Mouse (Mus musculus) gastrocnemius, adult 18-20 months (tissue): ENCODE data around the gene D17H6S53E. TPM values are rescaled to one million over a fixed set of nuclear protein-coding genes. Genes with fewer than 3 reads are reported as not detected.

Source experiments
- DNase-seq: peaks from one replicate; pipeline ENCODE4 v3.0.0; 2021; ENCODE audit warnings: low spot score
- total RNA-seq, 2 experiments: library from RNA; stranded (reverse); gene quantifications; 2 replicates each; pipeline ENCODE4 v1.2.3; 2021

The D17H6S53E gene
- total RNA-seq, 2 experiments from 2014 or later: 12.6 to 16.6 TPM

DNA sequence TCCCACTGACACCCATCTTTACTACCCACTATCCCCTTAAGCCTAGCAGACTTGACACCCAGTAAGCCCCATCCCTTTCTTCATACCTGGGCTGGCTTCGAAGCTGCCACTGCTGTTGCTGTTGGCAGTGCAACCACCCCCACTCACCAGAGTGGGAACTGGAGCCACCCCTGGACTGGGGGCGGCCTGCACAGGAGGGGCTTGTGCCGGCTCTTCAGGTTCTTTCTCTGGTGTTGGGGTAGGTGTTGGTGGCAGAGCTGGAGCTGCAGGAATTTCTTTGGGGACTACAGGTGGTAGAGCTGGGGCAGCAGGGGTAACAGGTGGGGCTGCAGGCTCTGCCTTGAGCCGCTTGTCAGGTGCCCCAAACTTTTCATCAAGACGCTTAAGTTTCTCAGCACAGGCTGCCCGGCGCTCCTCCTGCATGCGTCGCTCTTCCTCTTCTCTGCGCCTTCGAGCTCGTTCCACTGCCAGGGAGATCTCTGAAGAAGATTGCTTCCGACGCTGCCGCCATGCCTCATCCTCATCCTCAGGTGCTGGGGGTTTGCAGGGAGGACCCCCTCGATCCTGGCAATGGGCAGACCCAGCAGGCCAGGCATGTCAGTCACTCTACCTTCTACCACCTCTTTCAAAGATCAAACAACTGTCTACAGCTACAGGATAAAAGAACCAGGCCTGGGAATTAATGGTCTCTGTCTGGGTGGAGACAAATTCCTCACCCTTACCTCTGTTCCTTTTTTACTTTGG lies 32.8 kb downstream of the D17H6S53E start:
- no peak for DNase-seq

DNA sequence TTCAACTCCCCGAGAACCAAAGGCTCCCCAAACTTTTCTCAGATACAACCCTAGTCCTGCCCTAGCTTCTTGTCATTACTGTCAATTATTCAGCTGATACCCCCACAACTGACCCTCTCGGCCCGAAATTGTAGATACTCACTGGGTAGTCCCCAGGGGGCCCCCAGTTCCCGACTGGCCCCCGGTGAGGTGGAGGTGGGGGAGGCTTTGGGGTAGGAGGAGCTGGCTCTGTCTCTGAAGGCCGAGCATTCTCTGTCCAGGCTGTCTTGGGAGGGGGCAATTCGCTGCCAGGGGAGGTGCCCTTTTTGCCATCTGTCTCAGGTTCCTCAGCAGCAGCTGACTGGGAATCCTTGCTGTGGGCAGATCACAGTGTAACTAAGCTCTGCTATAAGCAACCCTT lies 33.5 kb downstream of the D17H6S53E start:
- no peak for DNase-seq

DNA sequence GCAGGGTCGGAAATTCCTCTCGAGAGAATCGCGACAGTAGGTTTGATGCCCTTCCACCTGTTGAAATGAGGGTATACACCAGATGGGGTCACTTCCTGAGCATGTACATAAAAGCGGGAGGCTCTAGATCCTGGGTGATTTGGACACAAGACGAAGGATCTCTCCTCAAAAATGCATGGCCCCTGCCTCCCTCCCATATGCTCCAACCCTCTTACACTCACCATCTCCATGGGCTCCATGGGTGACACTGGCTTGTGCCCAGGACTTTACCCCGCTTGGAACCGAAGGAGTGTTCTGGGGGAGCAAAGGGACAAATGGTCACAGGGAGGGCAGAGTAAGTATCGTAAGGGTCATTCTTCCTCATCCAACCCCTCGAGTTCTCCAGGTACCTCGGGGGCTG lies 35.2 kb downstream of the D17H6S53E start:
- DNase-seq: no peak

DNA sequence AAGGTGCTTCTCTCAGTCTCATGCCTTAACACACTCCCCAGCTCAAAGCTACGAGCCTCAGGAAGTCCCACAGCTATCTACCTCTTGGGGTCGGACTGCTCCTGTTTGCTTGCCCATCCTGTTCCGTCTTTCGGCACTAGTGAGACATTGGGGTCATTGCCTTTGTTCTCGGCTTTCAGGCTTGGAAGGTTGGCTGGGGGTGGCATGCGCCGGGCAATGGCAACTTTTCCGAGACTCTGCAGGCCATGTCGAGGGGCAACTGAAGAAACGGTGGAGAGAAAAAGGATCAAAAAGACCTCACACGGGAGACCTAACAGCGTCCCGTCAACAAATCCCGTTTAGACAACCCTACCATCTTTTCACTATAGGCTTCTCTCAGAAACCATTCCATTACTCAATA lies 35.9 kb downstream of the D17H6S53E start:
- no peak for DNase-seq

DNA sequence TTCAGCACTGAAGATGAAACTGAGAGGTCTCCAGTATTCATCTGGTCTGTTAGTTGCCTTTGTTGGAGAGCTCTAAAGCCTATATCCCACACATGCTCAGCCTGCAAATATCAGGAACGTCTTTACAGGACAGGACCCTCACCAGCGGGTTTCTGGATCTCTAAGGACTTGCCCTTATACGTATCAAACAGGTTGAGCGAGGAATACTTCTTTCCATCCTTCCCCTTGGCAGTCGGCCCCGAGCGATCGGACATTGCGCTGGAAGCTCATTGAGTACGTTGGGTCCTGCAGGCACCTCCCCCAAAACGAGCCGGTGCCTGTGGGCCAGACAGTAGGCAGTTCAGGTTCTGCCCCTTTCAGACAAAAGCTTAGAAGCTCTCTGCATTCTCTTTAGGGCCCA lies 36.6 kb downstream of the D17H6S53E start:
- no peak for DNase-seq

- DNase-seq: no peak
These were observed 37.3 kb downstream of the D17H6S53E start for GRCm38 (mm10) chr17:35163326-35164081.

DNA sequence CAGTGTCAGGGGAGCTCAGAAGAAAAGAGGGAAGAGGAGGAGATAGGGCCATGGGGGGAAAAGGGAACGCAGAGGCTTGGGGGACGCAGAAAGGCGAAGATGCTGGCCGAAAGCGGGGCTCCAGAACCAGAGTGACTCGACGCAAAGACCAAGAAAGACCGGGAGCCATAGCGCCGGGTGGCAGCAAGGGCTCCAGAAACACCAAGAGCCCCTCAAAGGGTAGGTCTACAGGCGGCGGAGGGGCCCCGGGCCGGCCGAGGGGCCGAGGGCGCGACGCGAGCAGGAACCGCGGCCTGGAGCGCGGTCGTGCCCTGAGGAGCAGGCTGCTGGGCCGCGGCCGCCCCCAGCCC lies 38.0 kb downstream of the D17H6S53E start:
- DNase-seq: no peak

DNA sequence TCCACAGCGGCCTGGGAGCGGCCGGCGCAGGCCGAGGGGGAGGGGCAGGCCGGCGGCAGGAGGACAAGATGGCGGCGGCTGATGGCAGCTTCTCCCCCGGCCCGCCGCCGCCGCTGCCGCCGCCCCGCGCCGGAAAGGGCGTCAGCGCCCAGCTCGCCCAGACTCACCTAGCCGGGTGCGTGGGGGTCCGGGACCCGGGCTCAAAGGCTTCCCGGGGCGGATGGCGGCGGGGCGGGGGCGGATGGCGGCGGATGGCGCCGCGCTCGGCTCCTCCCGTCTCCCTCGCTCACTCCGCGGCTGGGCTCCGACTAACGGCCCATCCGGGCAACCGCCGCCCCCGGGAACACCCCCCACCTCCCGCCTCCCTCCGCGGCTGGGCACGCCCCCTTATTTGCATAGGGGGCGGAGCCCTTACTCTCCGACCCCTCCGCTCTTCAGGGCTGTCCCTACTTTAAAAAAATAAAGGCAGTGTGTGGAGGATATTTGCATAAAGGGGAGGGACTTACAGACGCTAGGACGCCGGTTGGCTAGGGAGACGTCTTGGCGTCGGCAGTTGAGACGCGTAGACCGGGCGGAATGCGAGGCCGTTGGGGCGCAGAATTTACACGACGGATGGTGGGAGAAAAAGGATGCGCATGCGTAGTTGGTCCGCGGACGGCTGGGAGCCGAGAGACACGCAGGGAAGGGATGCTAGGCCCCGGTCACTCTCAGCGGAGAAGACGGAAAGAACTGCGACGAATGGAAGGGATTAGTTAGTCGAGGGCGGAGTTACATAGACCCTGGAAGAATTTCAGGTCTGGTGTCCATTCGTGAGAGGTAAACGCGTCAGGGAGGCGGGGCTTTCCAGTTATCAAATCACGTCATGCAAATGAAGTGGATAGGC lies 38.6 kb downstream of the D17H6S53E start, which contains the start of gene Prrc2a:
TSS of gene Prrc2a (minus strand) at position 330 of the 883 bp plus-strand sequence.
- peak; percentile 98 for DNase-seq

DNA sequence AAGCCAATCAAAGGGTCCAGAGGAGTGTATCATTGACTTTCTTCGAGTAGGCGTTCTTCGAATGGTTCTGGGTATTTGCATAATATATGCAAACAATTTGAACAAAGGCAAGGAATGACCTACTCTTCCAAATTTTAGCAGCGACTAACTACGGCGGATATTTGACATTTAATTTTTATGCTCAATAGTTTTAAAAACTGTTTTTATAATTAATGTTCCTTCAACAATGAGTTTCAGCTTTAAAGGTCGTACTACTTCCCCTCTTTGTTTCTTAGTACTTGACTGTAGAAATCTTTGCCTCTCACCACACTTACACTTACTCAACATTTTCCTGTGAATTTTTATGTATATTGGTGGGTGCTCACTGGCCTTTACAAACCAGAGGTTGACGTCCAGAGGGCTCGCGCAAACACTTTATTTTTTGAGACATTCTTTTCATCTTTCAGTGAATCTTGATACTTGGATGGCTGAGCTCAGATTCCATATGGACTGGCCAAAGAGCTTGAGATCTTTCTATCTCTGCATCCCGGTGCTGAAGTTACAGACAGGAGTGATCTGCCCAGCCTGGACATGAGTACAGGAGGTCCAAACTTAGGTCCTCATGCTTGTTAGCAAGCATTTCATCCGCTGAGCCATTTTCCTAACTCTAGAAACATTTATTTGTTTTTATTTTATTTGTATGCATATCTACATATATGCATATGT lies 39.4 kb downstream of the D17H6S53E start:
- no peak for DNase-seq

- DNase-seq: peak; percentile 55
These were observed 40.3 kb downstream of the D17H6S53E start for GRCm38 (mm10) chr17:35166352-35167035.

- no peak for DNase-seq
These were observed 41.6 kb downstream of the D17H6S53E start for GRCm38 (mm10) chr17:35167794-35168193.

DNA sequence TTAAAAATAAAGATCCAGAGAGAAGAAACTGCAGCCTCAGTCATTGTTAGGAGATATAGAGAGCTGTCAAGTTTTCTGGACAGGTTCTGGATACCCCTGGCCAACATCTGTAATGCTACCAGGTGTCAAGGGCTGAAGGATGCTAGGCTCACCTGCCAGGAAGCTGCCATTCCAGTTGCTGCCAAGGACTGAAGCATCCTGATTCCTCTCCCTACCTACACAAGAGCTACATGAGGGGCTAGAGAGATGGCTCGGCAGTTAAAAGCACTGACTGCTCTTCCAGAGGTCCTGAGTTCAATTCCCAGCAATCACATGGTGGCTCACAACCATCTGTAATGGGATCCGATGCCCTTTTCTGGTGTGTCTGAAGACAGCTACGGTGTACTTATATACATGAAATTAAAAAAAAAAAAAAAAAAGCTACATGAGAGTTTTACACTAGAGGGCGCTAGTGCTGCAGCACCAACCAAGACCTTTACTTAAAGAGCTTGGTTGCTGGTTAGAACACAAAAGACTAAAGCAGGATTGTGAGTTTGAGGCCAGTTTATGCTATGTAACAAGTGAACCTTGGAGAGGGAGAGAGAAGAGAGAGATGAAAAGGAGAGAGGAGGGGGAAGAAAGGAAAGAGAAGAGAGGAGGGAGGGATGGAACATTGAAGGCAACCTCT lies 42.5 kb downstream of the D17H6S53E start:
- no peak for DNase-seq

DNA sequence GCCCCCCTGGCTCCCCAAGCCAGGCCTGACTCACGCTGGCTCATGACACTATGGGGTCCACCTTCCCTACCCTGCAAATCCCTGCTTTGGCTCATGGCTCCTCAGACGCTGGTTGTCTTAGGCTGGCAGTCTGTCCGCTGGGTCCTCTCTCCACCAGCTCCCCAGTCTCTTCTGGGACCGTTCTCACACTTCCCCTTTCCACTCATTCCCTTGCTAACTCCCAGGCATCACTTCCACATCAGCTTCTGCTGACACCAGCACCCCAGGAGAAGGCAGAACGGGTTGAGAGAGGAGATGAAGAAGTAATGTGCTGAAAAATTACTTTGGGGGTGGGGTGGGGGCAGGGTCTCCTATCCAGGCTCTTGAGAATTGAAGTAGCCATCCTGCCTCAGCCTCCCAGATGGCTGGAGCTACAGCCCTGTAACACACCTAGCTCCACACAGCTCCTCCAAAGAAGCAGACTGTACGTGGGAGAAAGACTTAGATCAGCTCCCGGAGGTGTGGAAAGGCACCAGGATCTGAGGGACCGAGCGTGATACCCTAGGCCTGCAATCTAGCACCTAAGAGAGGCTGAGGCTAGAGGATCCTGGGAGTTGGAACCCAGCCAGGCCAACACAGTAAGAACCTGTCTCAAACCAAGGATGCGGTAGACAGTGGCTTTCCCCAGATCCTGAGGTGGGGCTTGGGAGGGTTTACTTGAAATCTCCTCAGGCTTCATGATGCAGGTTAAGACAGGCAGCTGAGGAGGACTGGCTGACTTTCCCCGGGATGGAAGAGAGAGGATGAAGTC lies 46.5 kb downstream of the D17H6S53E start:
- DNase-seq: no peak

- no peak for DNase-seq
These were observed 47.2 kb downstream of the D17H6S53E start for GRCm38 (mm10) chr17:35173329-35173728.

- DNase-seq: no peak
These were observed 48.2 kb downstream of the D17H6S53E start for GRCm38 (mm10) chr17:35174201-35174977.

GRCm38 (mm10) chr17:35175382-35175781 lies 49.2 kb downstream of the D17H6S53E start:
- no peak for DNase-seq

DNA sequence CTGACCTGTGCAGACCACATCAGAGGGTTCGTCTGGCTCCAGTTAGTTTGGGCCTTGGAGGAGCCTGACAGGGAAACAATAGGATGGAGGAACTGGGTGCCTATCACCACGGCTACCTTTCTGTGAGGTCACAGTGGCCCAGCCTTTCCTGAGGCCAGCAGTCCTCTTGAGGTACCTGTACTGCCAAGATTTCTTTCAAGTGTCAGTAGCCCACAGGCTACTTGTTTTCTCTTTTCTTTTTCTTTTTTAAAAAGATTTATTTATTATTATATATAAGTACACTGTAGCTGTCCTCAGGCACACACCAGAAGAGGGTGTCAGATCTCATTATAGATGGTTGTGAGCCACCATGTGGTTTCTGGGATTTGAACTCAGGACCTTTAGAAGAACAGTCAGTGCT lies 49.8 kb downstream of the D17H6S53E start, which contains the start of gene Aif1:
TSS of gene Aif1 (minus strand) at position 101 of the 400 bp plus-strand sequence.
- DNase-seq: no peak
